Mouse (Mus musculus): ENCODE measurements around the gene Acta2. TPM values are rescaled to one million over a fixed set of nuclear protein-coding genes. Genes with fewer than 3 reads are reported as not detected.

The Acta2 gene
- polyA plus RNA-seq, 1 experiment from 2014 or later: 423 TPM

DNA sequence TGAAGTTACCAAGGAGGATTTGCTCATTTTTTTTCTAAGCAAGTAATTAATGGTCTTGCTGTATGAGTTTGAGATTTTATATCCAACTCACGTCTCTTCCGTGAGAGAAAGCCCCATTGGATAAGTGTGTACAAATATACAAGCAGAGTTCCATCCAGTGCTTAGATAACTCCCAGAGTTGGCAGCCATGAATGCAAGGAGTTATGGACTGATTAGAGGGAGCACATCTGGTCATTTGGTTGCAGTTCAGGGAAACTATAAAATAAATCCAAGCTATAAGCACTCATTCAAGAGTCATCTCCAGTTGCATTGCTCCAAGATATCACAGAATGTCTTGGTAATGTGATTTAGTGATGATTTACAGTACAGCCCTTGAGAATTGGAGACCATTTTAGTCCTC lies 1.5 kb upstream of the Acta2 start:
- ATAC-seq (ENCODE audit: low read depth): no peak
- H3K4me3 ChIP-seq (ENCODE audit: low read depth, low read length): no peak overlapping the region
- WGBS: 83% methylated on average over 2 of the region's 2 CpGs
- H3K4me2 ChIP-seq (ENCODE audit: low read depth, low read length): no peak overlapping the region
- no peaks in the 10 kb centered on the region for H3K9me3 ChIP-seq (ENCODE audit: control insufficient read depth, low read length)
- H3K27me3 ChIP-seq (replicated peaks; ENCODE audit: control insufficient read depth, insufficient read depth, low read length): no peaks in the 10 kb centered on the region
- DNase-seq (ENCODE audit: low spot score): no peak
- peaks cover 9% of the 10 kb centered on the region; the same call in 1 of the 2 replicates for H3K4me1 ChIP-seq (ENCODE audit: control insufficient read depth, insufficient read depth, low read length)
- H3K36me3 ChIP-seq (ENCODE audit: control insufficient read depth, insufficient read depth, low read length): no peaks in the 10 kb centered on the region
- H3K27ac ChIP-seq (replicated peaks; ENCODE audit: low read depth, low read length): no peak overlapping the region
- no peak overlapping the region for H3K9ac ChIP-seq (ENCODE audit: low read depth, low read length)

DNA sequence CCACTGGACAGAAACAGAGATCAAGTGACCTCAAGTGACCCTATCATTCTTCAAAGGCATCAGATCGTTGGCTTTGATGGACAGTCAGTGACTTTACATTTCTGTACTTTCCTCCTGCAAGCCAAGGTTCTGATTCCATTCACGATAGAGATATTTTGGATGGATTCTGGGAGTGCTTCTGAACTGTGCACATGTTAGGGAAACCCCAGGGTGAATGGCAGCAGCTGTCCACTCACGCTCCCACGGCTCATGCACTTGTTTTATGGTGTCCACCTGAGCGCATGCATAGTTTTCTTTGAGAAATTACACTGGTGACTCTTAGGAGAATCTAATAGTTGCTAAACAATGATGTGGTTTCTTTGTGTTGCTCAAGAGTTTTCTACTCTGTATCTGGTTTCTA lies 759 bp upstream of the Acta2 start:
- Histone ChIP-seq H3K4me2 (ENCODE audit: low read depth, low read length) (no peak overlapping the region), H3K9ac (ENCODE audit: low read depth, low read length) (no peak overlapping the region), H3K4me1 (ENCODE audit: control insufficient read depth, insufficient read depth, low read length) (peaks cover 9% of the 10 kb centered on the region; the same call in 1 of the 2 replicates), H3K9me3 (ENCODE audit: control insufficient read depth, low read length) (no peaks in the 10 kb centered on the region), H3K4me3 (ENCODE audit: low read depth, low read length) (no peak overlapping the region), H3K27ac (replicated peaks; ENCODE audit: low read depth, low read length) (peak overlapping the region; percentile 21; the same call in 1 of the 2 replicates), H3K36me3 (ENCODE audit: control insufficient read depth, insufficient read depth, low read length) (no peaks in the 10 kb centered on the region), H3K27me3 (replicated peaks; ENCODE audit: control insufficient read depth, insufficient read depth, low read length) (no peaks in the 10 kb centered on the region)
- no peak for DNase-seq (ENCODE audit: low spot score)
- 72% methylated on average over 5 of the region's 5 CpGs for WGBS
- ATAC-seq (ENCODE audit: low read depth): no peak

DNA sequence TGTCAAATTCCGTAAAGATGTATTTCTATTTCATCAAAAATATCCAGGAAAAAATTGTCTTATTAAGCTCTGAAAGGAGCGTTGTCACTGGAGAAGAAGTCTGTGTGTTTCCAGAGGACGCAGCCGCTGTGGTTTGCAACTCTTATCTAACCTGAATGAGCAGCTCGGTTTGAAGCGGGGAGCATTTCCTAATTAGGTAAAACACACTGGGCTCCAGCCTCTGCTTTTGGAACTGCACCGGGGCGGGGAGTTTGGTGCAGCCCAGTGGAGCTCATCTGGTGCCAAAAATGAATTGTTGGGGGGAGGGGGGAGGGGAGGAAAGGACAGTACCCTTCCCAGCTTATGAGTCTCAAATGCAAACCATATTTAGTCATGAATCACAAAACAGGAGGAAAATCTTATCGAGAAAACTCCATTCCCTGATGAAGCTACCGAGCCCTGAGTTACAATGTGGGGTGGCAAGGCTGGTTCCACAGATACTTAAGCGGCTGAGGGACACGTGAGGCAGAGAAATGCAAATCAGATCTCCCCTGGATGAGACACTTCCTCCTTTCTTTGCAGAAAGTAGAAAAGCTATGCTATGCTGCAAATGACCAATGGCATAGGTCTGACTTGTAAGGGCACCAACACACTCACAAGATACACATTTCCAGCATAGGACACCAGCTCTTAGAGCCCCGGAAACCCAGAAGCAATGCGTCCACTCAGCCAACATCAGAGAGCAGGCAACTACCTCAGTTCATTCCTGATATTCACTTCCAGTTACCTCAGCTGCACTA lies 1.1 kb downstream of the Acta2 start:
- 0 out of 2 replicates have a peak, but pooled peaks have one; percentile 30 for ATAC-seq (ENCODE audit: low read depth)
- H3K4me3 ChIP-seq (ENCODE audit: low read depth, low read length): peak overlapping the region; percentile 28

DNA sequence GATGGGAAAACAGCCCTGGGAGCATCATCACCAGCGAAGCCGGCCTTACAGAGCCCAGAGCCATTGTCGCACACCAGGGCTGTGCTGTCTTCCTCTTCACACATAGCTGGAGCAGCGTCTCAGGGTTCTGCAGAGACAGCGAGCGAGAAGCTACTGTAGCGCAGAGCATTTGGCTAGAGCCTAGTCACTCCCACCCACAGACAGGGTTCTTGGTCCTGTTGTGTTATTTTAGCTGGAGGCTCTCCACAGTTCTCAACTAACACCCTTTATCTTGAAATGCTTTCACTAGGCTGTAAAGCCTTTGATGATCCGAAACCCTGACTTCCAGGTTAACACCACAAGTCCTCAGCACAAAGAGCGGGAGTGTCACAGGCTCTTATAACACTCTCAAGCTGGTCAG lies 2.9 kb downstream of the Acta2 start:
- no peak overlapping the region for H3K4me3 ChIP-seq (ENCODE audit: low read depth, low read length)
- 73% methylated on average over 9 of the region's 9 CpGs for WGBS
- DNase-seq (ENCODE audit: low spot score): no peak
- no peak overlapping the region for H3K27ac ChIP-seq (replicated peaks; ENCODE audit: low read depth, low read length)
- no peaks in the 10 kb centered on the region for H3K27me3 ChIP-seq (replicated peaks; ENCODE audit: control insufficient read depth, insufficient read depth, low read length)
- no peaks in the 10 kb centered on the region for H3K9me3 ChIP-seq (ENCODE audit: control insufficient read depth, low read length)
- H3K4me2 ChIP-seq (ENCODE audit: low read depth, low read length): no peak overlapping the region
- H3K4me1 ChIP-seq (ENCODE audit: control insufficient read depth, insufficient read depth, low read length): peaks cover 9% of the 10 kb centered on the region; the same call in 1 of the 2 replicates
- ATAC-seq (ENCODE audit: low read depth): no peak
- no peak overlapping the region for H3K9ac ChIP-seq (ENCODE audit: low read depth, low read length)
- no peaks in the 10 kb centered on the region for H3K36me3 ChIP-seq (ENCODE audit: control insufficient read depth, insufficient read depth, low read length)

More for the DNA sequence above, 1.1 kb downstream of the Acta2 start:
- peak overlapping the region; percentile 76 for H3K27ac ChIP-seq (replicated peaks; ENCODE audit: low read depth, low read length)
- no peaks in the 10 kb centered on the region for H3K27me3 ChIP-seq (replicated peaks; ENCODE audit: control insufficient read depth, insufficient read depth, low read length)
- peaks cover 9% of the 10 kb centered on the region; the same call in 1 of the 2 replicates for H3K4me1 ChIP-seq (ENCODE audit: control insufficient read depth, insufficient read depth, low read length)
- H3K36me3 ChIP-seq (ENCODE audit: control insufficient read depth, insufficient read depth, low read length): no peaks in the 10 kb centered on the region
- DNase-seq (ENCODE audit: low spot score): peak; percentile 71
- WGBS: 31% methylated on average over 14 of the region's 14 CpGs
- H3K4me2 ChIP-seq (ENCODE audit: low read depth, low read length): peak overlapping the region; percentile 45
- no peaks in the 10 kb centered on the region for H3K9me3 ChIP-seq (ENCODE audit: control insufficient read depth, low read length)
- peak overlapping the region; percentile 42 for H3K9ac ChIP-seq (ENCODE audit: low read depth, low read length)

- ATAC-seq (ENCODE audit: low read depth) (no peak), DNase-seq (ENCODE audit: low spot score) (no peak)
- H3K4me3 ChIP-seq (ENCODE audit: low read depth, low read length): no peak overlapping the region
- H3K9ac ChIP-seq (ENCODE audit: low read depth, low read length): no peak overlapping the region
- H3K4me2 ChIP-seq (ENCODE audit: low read depth, low read length): no peak overlapping the region
- H3K36me3 ChIP-seq (ENCODE audit: control insufficient read depth, insufficient read depth, low read length): no peaks in the 10 kb centered on the region
- H3K9me3 ChIP-seq (ENCODE audit: control insufficient read depth, low read length): no peaks in the 10 kb centered on the region
- 70% methylated on average over 2 of the region's 2 CpGs for WGBS
- peaks cover 9% of the 10 kb centered on the region; the same call in 1 of the 2 replicates for H3K4me1 ChIP-seq (ENCODE audit: control insufficient read depth, insufficient read depth, low read length)
- H3K27me3 ChIP-seq (replicated peaks; ENCODE audit: control insufficient read depth, insufficient read depth, low read length): no peaks in the 10 kb centered on the region
- no peak overlapping the region for H3K27ac ChIP-seq (replicated peaks; ENCODE audit: low read depth, low read length)
Observed at GRCm38 (mm10) chr19:34251900-34252299, 3.5 kb downstream of the Acta2 start.

GRCm38 (mm10) chr19:34250621-34251020 lies 4.8 kb downstream of the Acta2 start:
- H3K4me1 ChIP-seq (ENCODE audit: control insufficient read depth, insufficient read depth, low read length): peaks cover 9% of the 10 kb centered on the region; the same call in 1 of the 2 replicates
- no peak overlapping the region for H3K27ac ChIP-seq (replicated peaks; ENCODE audit: low read depth, low read length)
- no peaks in the 10 kb centered on the region for H3K9me3 ChIP-seq (ENCODE audit: control insufficient read depth, low read length)
- whole genome bisulfite sequencing: 75% methylated on average over 4 of the region's 4 CpGs
- ATAC-seq (ENCODE audit: low read depth) (no peak), DNase-seq (ENCODE audit: low spot score) (no peak)
- H3K36me3 ChIP-seq (ENCODE audit: control insufficient read depth, insufficient read depth, low read length): no peaks in the 10 kb centered on the region
- no peak overlapping the region for H3K9ac ChIP-seq (ENCODE audit: low read depth, low read length)
- no peaks in the 10 kb centered on the region for H3K27me3 ChIP-seq (replicated peaks; ENCODE audit: control insufficient read depth, insufficient read depth, low read length)
- H3K4me2 ChIP-seq (ENCODE audit: low read depth, low read length): no peak overlapping the region
- H3K4me3 ChIP-seq (ENCODE audit: low read depth, low read length): no peak overlapping the region

GRCm38 (mm10) chr19:34248558-34248957 lies 6.8 kb downstream of the Acta2 start:
- Histone ChIP-seq H3K4me1 (ENCODE audit: control insufficient read depth, insufficient read depth, low read length) (no peaks in the 10 kb centered on the region), H3K9me3 (ENCODE audit: control insufficient read depth, low read length) (no peaks in the 10 kb centered on the region), H3K27ac (replicated peaks; ENCODE audit: low read depth, low read length) (no peak overlapping the region), H3K4me3 (ENCODE audit: low read depth, low read length) (no peak overlapping the region), H3K4me2 (ENCODE audit: low read depth, low read length) (no peak overlapping the region), H3K36me3 (ENCODE audit: control insufficient read depth, insufficient read depth, low read length) (no peaks in the 10 kb centered on the region), H3K27me3 (replicated peaks; ENCODE audit: control insufficient read depth, insufficient read depth, low read length) (no peaks in the 10 kb centered on the region), H3K9ac (ENCODE audit: low read depth, low read length) (no peak overlapping the region)
- DNase-seq (ENCODE audit: low spot score) (no peak), ATAC-seq (ENCODE audit: low read depth) (no peak)
- 84% methylated on average over 5 of the region's 5 CpGs for WGBS

- Histone ChIP-seq H3K27me3 (replicated peaks; ENCODE audit: control insufficient read depth, insufficient read depth, low read length) (no peaks in the 10 kb centered on the region), H3K9ac (ENCODE audit: low read depth, low read length) (no peak overlapping the region), H3K27ac (replicated peaks; ENCODE audit: low read depth, low read length) (no peak overlapping the region), H3K4me1 (ENCODE audit: control insufficient read depth, insufficient read depth, low read length) (no peaks in the 10 kb centered on the region), H3K36me3 (ENCODE audit: control insufficient read depth, insufficient read depth, low read length) (no peaks in the 10 kb centered on the region), H3K9me3 (ENCODE audit: control insufficient read depth, low read length) (no peaks in the 10 kb centered on the region), H3K4me2 (ENCODE audit: low read depth, low read length) (no peak overlapping the region), H3K4me3 (ENCODE audit: low read depth, low read length) (no peak overlapping the region)
- ATAC-seq (ENCODE audit: low read depth) (0 out of 2 replicates have a peak, but pooled peaks have one; percentile 44), DNase-seq (ENCODE audit: low spot score) (peak; percentile 93)
- WGBS: 13% methylated on average over 6 of the region's 6 CpGs
Observed at GRCm38 (mm10) chr19:34244056-34244455, 11.3 kb downstream of the Acta2 start.

DNA sequence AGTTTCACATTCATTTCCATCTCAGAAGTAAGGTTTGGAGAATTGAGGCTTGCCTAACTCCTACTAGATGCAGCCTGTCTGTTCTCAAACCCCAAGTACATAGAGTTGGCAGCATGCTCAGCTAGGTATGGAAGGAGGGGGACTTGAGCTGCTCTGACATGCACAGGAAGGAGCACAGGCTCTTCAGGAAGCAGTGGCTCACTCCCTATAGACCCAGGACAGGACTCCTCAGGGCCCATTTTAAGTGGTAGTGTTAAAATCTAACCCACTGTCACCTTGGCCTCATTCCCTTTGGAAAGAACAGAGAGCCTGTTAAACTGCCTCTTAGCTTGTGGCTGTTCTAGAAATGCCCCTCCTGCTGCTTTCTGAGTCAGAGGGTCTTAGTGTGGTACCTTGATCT lies 12.5 kb downstream of the Acta2 start:
- ATAC-seq (ENCODE audit: low read depth): no peak
- Histone ChIP-seq H3K4me2 (ENCODE audit: low read depth, low read length) (no peak overlapping the region), H3K9ac (ENCODE audit: low read depth, low read length) (no peak overlapping the region), H3K4me3 (ENCODE audit: low read depth, low read length) (no peak overlapping the region), H3K4me1 (ENCODE audit: control insufficient read depth, insufficient read depth, low read length) (no peaks in the 10 kb centered on the region), H3K27ac (replicated peaks; ENCODE audit: low read depth, low read length) (no peak overlapping the region), H3K27me3 (replicated peaks; ENCODE audit: control insufficient read depth, insufficient read depth, low read length) (no peaks in the 10 kb centered on the region), H3K36me3 (ENCODE audit: control insufficient read depth, insufficient read depth, low read length) (no peaks in the 10 kb centered on the region), H3K9me3 (ENCODE audit: control insufficient read depth, low read length) (no peaks in the 10 kb centered on the region)
- DNase-seq (ENCODE audit: low spot score): no peak
